Mouse (Mus musculus) granulocyte monocyte progenitor cell, adult 5-6 weeks (primary cell): ENCODE results near the gene Mlst8. TPM values are rescaled to one million over a fixed set of nuclear protein-coding genes. Genes with fewer than 3 reads are reported as not detected.

ENCODE experiments used
- ATAC-seq: replicated peaks from 2 replicates; pipeline ENCODE4 v1.8.0; 2016; ENCODE audit warnings: mild to moderate bottlenecking, moderate TSS enrichment, inconsistent platforms; ENCODE audit not compliant: poor library complexity, severe bottlenecking
- total RNA-seq, 2 experiments: library from RNA; stranded (forward) in 1 of 2; stranded (reverse) in 1 of 2; fragments of 200-712, 200-1000 nt in 1 of 2; fragments of >200 nt in 1 of 2; fragmentation: Nextera tagmentation in 1 of 2; gene quantifications; 2 replicates each; pipeline ENCODE4 v1.2.3; 2014 to 2017

The Mlst8 gene
- total RNA-seq (2014; fragmentation: Nextera tagmentation), result 21.2 and 21.6 TPM in 2 replicates
- total RNA-seq (2017), result 21.8 and 27.8 TPM in 2 replicates

DNA sequence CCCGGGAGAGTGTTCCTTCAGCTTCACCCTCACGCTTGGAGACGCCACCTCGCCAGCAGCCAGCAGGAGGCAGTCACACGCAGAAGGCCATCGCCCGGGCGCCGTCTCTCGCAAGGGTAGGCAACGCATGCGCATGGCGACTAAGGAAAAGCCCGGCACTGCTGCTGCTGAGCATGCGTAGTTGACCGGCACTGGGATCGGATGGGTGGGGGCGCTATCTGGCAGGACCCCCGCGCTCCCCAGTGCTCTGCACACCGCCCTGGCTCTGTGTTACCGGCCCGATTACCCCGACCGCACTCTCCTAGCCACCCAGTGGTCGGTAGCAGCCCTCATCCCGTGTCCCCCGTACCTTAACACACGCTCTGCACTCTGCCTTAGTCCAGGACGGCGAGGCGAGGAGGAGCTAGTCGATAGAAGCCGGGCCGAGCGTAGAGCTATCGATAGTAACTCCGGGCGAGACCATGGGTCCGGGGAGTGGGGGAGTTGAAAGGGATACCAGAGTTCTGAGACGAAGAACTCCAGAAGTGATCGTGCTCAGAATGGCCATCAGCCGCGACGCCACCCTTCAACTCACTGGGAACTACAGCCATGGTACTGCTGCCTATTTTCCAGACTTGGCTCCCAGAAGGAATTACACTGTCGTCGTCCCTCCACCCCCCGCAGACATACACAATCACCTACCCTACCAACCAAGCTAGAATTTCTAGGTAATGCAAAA is at the start of gene Mlst8:
Gene Mlst8 (minus strand): TSS at position 416 of the 718 bp plus-strand sequence.
- peak; percentile 83 for ATAC-seq

DNA sequence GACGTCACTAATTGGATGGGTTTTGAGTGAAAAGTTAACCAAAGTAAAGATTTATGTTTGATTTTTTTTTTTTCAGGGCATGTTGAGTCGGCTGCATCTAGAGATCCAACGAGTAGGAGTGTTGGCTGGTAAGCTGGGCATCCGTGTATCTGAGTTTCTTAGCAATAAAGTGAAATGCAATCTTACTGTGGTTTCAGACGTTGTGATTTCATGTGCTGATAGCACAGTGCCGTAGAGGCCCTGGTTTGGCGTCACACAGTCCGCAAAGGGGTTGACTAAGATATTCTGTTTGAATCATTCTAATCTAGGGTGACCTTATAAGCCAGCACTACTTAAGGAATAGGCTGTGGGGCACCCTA is 49.7 kb upstream of the Mlst8 start:
- ATAC-seq, result no peak

DNA sequence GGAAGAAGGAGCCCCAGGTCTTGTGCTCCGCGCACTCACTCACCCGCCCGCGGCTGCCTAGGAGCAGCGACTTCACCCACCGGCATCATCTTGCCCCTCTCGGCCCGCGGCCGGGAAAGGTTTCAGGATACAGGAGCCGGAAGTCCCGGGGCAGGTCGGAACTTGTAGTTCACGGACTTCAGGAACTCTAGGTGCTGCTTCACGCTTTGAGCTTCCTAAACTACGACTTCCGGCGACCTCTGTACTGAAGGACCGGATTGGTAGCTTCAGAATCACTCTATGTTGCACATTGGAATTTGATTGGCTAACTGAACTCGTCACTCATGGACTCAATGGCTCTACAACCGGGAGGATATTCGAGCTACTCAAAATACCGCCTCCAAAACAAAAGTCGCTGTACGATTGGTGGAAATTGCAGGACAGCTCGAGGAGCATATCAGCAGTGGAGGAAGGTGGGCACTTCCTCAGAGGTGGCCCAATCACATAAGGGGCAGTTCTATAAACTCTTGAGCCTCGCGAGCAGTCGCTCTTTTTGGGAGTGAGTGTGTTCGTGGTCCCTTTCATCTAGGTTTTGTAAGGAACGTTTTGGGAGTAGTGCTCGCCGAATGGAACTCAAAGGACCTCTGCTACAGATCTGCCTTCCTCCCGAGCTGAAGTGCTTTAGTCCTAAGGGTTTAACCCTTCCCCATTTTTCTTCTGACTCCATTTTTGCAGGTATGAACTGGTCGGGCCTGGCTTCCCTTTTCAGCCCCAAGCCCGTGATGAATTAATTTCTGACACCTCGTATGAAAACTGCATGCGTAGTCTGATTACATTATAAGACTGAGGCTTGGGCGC is 49.1 kb upstream of the Mlst8 start, which contains the start of gene Traf7:
Gene Traf7 (minus strand): TSS at position 216 of the 837 bp plus-strand sequence.
- peak; percentile 84 for ATAC-seq

DNA sequence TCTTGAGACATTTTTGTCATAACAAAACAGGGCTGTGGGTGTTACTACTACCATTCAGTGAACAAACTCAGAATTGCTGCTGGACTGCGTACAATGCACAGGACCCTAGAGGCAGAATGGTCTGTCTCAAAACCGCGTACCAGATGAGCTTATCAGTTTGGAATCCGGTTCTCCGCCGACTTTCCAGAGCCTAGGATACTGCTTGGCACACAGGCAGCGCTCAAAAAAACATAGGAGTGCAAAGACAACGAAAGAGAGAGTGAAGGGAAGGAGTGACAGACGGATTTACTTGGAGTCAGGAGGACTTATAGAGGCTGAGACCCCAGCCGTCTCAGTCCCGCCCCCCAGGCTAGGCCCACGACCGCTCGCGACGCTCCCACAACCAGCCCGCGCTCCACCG is 48.4 kb upstream of the Mlst8 start:
- ATAC-seq, result no peak

DNA sequence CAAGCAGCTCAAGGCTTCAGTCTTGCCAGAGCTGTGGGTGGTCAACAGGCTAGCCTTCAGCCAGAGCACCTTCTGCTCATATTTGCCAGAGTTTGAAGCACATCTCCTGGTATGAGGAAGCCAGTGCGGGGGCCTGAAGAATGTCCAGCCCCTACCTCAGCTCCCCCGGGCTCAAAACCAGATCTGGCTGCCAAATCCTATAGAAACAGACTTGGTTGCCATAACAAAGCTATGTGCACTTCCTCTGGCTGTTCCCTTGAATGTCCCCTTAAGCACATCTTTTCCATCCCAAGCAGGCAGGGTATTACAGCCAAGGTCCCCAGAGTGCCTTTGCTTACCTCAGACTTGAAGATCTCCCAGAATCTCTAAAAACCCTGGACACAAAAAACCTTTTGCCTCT is 45.9 kb upstream of the Mlst8 start:
- ATAC-seq, result no peak

DNA sequence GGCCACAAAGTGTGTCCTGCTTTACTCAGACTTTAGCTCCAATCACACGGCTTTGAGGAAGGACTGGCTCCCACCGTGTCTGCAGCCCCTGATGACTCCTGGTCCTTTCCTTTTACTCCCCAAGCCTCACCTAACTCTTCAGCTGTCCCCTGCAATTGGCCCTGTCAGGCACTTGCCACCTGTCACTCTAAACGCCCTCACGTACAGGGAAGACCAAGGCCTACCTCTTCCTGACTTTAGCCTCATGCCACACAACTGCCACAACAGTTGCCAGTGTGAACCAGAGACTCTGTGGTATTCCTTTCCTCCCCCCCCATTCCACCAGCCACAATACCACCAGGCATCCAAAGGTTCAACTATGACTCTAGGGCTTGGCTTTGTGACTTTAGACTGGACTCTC is 41.6 kb upstream of the Mlst8 start:
- ATAC-seq, result no peak

DNA sequence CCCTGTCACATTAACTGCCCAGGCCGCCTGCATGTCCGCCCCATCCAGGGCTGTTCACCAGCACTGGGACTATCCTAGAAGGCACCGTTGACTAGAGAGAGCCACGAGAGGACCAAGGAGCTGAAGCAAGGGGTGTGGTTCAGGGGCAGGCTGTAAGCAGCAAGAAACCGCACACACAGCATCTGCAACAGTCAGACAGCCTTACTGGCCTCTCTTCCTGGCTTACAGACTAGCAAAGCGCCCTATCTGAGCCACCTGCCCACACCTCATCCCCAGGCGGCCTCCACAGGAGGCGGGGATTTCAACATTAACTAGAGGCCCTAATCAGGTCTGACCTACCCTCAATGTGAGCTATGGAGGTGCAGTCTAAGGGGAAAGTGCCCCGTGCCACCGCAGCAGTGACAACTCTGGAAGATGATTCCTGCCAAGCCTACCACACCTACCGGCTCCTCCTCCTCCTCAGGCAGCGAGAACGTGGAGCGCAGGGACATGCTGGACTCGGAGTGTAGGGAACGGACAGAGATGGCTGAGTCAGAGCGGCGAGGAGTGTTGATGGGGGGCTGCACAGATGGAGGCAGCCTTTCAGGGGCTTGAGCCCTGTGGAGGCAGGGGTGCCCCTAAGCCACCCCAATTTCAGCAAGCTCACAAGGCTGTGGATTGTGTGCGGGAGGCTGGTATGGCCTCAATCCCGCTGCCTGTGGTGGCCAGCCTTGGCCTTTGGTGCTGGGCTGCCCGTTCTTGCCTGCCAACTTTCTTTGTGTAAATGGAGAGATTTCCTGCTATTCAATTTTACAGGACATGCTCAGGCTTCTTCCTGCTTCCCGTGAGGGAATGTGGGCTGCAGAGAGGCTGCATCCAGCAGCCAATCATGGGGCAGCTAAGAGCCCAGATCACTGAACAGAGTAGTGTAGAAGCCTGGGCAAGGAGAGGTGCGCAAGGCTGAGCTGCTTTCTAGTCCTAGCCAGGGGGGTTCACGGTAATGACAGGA is 35.7 kb upstream of the Mlst8 start:
- ATAC-seq, result no peak

DNA sequence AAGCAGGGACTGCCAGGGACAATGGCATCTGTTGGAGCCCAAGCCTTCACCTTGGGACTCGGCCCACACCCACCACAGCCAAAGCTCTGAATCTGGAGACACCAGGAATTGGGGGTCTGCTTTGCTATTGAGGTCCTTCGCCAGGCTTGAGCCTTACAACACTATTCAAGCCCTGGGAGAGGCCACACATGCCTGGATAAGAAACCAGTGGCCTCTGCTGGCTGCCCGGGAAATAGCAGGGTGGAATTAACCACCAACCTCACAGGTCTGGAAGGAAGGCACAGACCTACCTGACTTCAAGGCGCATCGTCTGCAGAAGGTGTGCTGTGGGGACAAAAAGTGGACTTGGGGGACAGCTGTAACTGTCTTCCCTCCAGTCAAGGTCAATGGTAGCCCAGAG is 34.7 kb upstream of the Mlst8 start:
- ATAC-seq, result peak; percentile 63

DNA sequence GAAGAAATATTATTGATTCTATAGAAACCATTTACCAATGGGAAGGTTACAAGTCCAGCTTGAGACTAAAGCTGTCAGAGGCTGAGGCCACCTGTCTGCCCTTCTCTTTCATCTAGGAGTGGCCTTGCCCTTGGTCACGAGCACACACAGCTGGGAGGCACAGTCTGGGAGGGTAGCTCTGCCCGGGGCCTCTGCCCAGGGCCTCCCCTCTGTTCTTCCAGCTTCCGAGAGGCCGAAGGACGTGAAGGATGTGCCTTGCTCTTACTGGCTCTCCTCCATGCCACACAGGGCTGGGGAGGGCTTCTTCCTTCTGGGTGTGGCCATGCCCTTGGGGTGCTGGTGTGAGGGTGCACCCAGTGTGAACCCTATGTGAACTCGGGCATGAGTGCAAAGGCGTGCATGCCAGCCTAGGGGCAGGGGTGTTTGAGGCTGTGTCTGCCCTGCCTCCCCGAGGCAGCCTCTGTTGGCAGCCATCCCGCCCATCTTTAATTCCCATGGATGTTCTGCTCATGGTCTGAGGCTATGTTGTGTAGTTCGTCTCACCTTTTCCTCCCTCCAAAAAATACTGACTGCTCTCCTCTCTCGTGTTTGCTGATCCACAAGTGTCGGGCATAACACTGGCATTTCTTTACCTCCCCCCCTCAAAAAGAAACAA is 29.1 kb upstream of the Mlst8 start:
- ATAC-seq, result no peak

DNA sequence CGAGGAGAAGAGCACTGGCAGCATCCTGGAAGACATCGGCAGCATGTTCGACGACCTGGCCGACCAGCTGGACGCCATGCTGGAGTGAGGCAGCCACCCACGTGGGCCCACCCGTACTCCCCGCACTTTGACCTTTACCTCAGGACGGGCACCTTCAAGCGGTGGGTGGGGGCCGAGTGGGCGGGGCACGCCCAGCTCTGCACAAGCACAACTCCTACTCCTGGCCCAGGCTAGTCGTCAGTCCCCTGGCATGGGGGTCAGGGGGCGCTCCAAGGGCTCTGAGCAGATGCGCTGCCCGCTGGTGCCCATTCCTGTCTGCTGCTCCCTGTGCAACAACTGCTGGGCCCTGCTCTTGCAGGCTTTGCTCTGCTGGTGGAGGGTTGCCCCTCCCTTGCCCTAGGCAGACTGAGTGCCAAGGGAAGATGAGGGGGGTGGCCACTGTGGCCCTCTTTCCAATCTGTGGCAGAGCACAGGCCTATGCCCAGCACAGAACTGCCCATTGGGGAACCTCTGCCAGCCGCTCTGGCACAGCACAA is 28.3 kb upstream of the Mlst8 start:
- ATAC-seq, result no peak

DNA sequence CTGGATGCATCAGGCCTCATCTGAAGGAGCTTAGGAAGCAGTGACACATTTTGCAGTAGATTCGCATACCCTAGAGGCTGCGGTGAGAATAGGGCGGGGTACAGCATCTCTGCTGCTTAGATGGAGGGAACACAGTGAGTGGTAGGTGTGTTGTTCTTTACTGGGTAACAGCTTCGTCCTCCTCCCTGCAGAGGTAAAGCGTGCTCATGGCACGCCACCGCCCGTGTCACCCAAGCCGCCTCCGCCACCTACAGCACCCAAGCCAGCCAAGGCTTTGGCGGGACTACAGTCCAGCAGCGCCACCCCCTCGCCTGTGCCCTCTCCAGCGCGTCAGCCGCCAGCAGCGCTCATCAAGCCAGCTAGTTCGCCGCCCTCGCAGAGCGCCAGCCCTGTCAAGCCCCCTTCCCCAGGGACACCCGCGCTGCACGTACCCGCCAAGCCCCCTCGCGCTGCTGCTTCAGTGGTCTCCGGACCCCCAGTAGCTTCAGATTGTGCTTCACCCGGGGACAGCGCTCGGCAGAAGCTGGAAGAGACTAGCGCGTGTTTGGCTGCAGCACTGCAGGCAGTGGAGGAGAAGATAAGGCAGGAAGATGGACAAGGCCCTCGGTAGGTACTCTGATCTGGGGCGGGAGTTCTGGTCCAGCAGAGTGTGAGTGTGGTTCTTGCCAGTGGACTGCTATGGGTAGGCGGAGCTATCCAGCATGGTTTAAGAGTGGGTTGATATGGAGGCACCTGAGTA is 27.6 kb upstream of the Mlst8 start:
- ATAC-seq, result 0 out of 2 replicates have a peak, but pooled peaks have one; percentile 9

DNA sequence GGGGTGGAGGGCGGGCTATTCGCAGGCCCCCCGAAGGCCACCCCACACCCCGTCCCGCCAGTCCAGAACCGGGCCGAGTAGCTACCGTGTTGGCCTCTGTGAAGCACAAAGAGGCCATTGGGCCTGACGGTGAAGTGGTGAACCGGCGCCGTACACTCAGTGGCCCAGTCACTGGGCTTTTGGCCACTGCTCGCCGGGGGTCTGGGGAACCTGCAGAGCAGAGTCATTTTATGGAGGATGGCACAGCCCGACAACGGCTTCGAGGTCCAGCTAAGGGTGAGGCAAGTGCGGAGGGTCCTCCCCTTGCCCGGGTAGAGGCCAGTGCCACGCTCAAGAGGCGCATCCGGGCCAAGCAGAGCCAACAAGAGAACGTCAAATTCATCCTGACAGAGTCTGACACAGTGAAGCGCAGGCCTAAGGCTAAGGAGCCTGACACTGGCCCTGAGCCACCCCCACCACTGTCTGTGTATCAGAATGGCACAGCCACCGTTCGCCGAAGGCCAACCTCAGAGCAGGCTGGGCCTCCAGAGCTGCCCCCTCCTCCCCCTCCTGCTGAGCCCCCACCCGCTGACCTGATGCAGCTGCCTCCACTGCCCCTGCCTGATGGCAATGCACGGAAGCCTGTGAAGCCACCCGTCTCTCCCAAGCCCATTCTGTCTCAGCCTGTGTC is 26.5 kb upstream of the Mlst8 start:
- ATAC-seq, result no peak

DNA sequence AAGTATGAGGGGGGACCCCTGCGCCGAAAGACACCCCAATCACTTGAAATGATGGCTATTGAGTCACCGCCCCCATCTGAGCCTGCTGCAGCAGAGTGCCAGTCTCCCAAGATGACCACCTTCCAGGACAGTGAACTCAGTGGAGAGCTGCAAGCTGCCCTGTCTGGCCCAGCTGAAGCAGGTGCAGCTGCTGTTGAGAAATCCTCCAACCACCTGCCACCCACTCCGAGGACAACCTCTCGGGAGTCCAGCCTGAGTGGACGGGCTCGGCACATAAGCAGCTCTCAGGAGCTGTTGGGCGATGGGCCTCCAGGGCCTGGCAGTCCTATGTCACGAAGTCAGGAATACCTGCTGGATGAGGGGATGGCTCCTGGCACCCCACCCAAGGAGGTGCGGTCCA is 25.2 kb upstream of the Mlst8 start:
- no peak for ATAC-seq

DNA sequence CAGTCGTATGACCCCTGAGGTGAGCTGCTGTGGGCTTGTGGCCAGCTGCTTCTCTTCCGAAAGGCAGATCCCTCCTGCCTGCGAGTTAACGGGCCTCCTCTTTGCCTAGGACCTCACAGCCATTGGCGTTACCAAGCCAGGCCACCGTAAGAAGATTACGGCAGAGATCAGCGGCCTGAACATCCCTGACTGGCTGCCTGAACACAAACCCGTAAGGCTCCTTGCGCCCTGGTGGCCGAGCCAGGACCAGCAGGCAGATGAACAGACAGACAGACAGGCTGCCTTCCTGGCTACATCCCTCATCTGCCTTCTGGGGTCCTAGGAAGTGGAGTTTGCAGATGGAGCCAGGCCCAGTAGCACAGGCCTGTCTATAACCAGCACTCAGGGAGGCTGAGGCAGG is 23.3 kb upstream of the Mlst8 start:
- peak; percentile 36; the same call in 1 of the 2 replicates for ATAC-seq

DNA sequence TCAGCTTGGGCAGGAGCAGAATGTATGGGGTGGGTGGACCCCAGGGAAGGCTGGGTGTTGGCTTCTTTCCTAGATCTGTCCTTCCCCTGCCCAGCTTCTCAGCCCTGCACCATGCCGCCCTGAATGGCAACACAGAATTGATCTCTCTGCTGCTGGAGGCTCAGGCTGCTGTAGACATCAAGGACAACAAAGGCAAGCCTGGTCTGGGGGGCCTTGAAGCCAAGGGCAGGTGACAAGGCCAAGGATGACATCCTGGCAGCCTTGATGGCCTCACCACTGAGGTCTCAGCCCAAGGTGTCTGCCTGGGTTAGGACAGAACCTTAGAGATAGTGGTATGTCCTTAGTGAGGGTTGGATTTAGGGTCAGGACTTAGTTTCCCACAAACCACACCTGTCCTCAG is 17.1 kb upstream of the Mlst8 start:
- ATAC-seq, result no peak

DNA sequence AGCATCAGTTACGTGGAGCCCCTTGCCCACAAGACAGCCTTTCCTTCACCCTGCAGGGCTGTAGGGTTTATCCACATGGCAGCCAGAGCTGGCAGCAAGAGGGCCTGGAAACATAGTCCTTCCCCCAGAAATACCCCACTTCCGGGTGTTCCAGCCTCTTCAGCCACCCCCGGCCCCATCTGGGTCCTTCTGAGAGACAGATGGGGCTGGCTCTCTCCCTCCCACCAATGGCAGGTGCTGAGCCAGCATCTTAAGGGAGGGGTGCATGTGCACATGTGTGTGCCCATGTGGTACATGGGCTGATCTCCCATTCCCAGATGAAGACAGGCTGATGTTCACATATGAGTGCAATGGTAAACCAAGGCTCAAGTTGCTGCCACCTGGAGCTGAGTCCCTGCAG is 16.6 kb upstream of the Mlst8 start:
- ATAC-seq, result no peak

DNA sequence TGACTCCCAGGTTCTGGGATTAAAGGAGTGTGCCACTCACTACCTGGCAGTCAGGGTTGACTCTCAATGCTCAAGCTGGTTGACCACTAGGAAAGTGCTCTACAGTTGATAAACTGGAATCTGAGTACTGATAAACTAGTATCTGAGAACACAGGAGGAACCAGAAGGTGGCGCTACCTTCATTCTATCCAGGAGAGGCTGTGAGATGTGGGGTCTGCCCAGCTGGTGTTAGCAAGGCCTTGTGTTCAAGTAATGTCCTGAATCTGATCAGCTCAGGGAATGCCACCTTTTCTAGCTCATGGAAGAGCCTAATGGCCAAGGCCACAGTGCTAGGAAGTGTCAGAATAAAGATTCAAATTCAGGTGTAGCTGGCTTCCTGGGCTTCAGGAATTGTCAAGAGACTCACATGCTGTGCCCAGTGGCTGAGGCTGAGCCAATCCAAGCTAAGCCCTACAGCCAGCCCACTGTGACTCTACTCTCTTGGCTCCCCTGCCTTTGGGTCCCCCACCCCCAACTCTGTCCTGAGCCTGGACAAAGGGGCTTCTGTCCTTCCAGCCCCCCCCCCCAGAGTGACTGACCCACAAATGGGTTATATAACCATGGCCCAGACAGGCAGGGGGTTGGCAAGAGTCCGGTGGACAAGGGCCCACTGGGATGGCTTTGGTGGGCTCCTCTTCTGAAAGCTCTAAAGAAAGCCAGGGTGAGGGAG is 15.9 kb upstream of the Mlst8 start:
- ATAC-seq, result peak; percentile 58

DNA sequence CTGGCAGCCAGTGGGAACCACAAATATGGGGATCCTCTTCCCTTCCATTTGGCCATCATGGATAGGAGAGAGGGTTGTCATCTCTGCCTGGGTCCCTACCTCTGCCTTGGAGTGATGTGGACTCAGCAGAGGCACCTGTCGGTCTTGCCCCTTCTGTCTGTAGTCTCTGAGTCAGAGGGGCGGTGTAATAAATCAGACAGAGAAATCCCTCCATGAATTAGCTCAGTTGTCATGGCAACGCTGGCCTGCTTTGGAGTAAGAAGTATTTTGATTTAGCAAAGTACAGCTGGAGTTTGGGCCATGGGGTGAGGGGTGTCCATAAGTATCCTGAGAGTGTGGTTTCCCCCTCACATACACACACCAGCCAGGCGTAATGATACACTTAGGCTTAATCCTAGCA is 11.5 kb upstream of the Mlst8 start:
- ATAC-seq, result no peak
